Mouse (Mus musculus) testis, adult 2 months (tissue): ENCODE measurements around the gene Gpr1. TPM values are rescaled to one million over a fixed set of nuclear protein-coding genes. Genes with fewer than 3 reads are reported as not detected.

Experiments used
- H3K27ac ChIP-seq: fragments of 200-500 bp; 2 replicates; pipeline ENCODE4 v1.5.1; 2012; ENCODE audit warnings: low read depth, low read length; ENCODE audit not compliant: control insufficient read depth, insufficient read depth
- H3K27me3 ChIP-seq: fragments of 200-500 bp; 2 replicates; pipeline ENCODE4 v1.6.1; 2012; ENCODE audit warnings: mild to moderate bottlenecking, low read length, moderate library complexity; ENCODE audit not compliant: control insufficient read depth, insufficient read depth
- H3K36me3 ChIP-seq: fragments of 200-500 bp; 2 replicates; pipeline ENCODE4 v1.6.1; 2012; ENCODE audit warnings: mild to moderate bottlenecking, low read length; ENCODE audit not compliant: control insufficient read depth, insufficient read depth
- H3K4me1 ChIP-seq: fragments of 200-500 bp; 2 replicates; pipeline ENCODE4 v1.6.1; 2012; ENCODE audit warnings: low read length; ENCODE audit not compliant: control insufficient read depth, insufficient read depth
- H3K4me3 ChIP-seq: fragments of 200-500 bp; 2 replicates; pipeline ENCODE4 v1.5.1; 2012; ENCODE audit warnings: low read depth, mild to moderate bottlenecking, low read length, moderate library complexity, mixed read lengths; ENCODE audit not compliant: control insufficient read depth
- CTCF ChIP-seq: fragments of 200-500 bp; IDR thresholded peaks from 2 replicates; pipeline ENCODE4 v1.5.1; 2012; ENCODE audit warnings: low read depth, mild to moderate bottlenecking, inconsistent platforms, low read length, moderate library complexity; ENCODE audit not compliant: control insufficient read depth, insufficient read depth, insufficient replicate concordance
- POLR2A ChIP-seq: fragments of 200-500 bp; IDR thresholded peaks from 2 replicates; pipeline ENCODE4 v1.6.1; 2012; ENCODE audit warnings: low read depth, mild to moderate bottlenecking, inconsistent platforms, low read length, moderate library complexity; ENCODE audit not compliant: control insufficient read depth
- polyA plus RNA-seq: library from polyadenylated mRNA; depleted of rRNA; stranded (reverse); fragments of >200 nt; gene quantifications from 2 replicates; pipeline ENCODE4 v1.2.3, GENCODE M21; 2012

Gene Gpr1
- polyA plus RNA-seq, 1 experiment, result 0.15 TPM

DNA sequence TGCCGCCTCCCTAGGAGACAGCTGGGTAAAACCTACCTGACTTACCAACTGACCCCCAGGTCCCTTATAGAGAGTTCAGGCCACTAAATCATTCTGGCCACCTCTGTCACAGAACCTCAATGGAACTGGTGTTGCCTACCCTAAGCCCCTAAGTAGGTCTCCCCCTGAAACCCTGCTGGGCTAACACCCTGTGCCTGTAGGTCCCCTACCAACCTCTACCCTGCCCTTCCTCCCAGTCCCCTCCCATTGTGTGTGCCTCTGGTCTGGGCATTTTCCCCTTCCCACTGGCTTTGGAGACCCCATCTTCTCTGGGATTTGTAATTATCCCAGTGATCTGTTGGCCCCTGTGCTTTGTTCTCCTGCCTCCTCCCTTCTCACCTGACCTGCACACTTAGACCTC is 10.9 kb downstream of the Gpr1 start:
- peaks cover 3% of the 10 kb centered on the region for H3K4me1 ChIP-seq
- H3K36me3 ChIP-seq, result no peaks in the 10 kb centered on the region
- TF ChIP-seq CTCF (no peak), POLR2A (no peak)
- no peak overlapping the region for H3K4me3 ChIP-seq
- no peak overlapping the region for H3K27ac ChIP-seq
- no peaks in the 10 kb centered on the region for H3K27me3 ChIP-seq

DNA sequence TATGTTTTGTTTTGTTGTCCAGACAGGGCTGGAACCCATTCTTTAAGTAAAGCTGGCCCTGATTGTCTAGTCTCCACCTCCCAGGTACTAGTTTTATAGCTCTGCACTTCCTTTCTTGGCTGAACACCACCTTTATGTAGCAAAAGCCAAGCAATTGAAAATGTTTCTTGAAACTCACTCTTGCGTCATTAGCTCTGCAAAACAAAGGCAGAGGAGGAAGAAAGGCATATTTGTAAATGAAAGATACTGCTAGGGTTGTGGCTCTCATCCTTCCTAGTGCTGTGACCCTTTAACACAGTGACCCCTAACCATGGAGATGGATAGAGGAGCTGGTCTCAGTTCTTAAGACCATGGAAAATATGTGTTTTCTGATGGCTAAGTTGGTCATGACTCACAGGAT is 12.7 kb downstream of the Gpr1 start:
- no peak overlapping the region for H3K27ac ChIP-seq

DNA sequence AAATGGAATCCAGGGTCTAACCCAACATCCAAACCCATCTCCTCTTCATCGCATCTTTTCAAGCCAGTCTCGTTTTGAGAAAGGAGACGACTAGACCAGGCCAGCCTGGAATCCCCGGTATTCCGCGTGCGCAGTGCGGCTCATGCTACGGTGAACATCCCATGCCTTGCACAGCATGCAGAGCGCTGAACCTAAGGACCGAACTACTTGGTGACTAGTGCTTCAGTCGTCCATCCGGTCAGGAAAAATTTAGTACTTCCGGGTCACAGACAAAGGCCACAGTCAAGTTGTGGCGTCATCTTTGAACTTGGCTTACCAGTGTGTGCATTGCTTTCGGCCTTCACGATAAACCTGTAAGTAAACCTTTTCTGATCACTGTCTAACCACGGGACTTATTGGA is 14.0 kb downstream of the Gpr1 start:
- peaks cover 3% of the 10 kb centered on the region for H3K4me1 ChIP-seq
- no peak overlapping the region for H3K27ac ChIP-seq
- TF ChIP-seq CTCF (no peak), POLR2A (no peak)
- no peaks in the 10 kb centered on the region for H3K27me3 ChIP-seq
- H3K36me3 ChIP-seq, result no peaks in the 10 kb centered on the region
- H3K4me3 ChIP-seq, result peak overlapping the region; percentile 82

More for the DNA sequence above, 12.7 kb downstream of the Gpr1 start:
- H3K27me3 ChIP-seq, result no peaks in the 10 kb centered on the region
- no peak for TF ChIP-seq POLR2A
- peaks cover 3% of the 10 kb centered on the region for H3K4me1 ChIP-seq
- no peaks in the 10 kb centered on the region for H3K36me3 ChIP-seq
- H3K4me3 ChIP-seq, result no peak overlapping the region

GRCm38 (mm10) chr1:63199387-63199786 is 15.0 kb downstream of the Gpr1 start:
- Histone ChIP-seq H3K27ac (no peak overlapping the region), H3K4me1 (peaks cover 3% of the 10 kb centered on the region), H3K4me3 (no peak overlapping the region), H3K27me3 (no peaks in the 10 kb centered on the region), H3K36me3 (no peaks in the 10 kb centered on the region)
- no peak for TF ChIP-seq POLR2A

GRCm38 (mm10) chr1:63195848-63196512 is 18.4 kb downstream of the Gpr1 start:
- Histone ChIP-seq H3K27me3 (no peaks in the 10 kb centered on the region), H3K4me3 (no peak overlapping the region), H3K36me3 (no peaks in the 10 kb centered on the region), H3K27ac (no peak overlapping the region), H3K4me1 (no peaks in the 10 kb centered on the region; the same call in 1 of the 2 replicates)
- TF ChIP-seq POLR2A (no peak), CTCF (no peak)

- Histone ChIP-seq H3K27ac (no peak overlapping the region), H3K36me3 (no peaks in the 10 kb centered on the region), H3K27me3 (no peaks in the 10 kb centered on the region), H3K4me3 (no peak overlapping the region), H3K4me1 (no peaks in the 10 kb centered on the region)
- TF ChIP-seq POLR2A (no peak), CTCF (no peak)
Observed at GRCm38 (mm10) chr1:63192306-63193065, 21.9 kb downstream of the Gpr1 start.

- no peak for TF ChIP-seq CTCF
- no peak for TF ChIP-seq POLR2A
- no peak overlapping the region for H3K4me3 ChIP-seq
- no peaks in the 10 kb centered on the region for H3K4me1 ChIP-seq
Observed at GRCm38 (mm10) chr1:63190851-63191250, 23.5 kb downstream of the Gpr1 start.

More at GRCm38 (mm10) chr1:63190851-63191250, 23.5 kb downstream of the Gpr1 start:
- no peak overlapping the region for H3K27ac ChIP-seq
- no peaks in the 10 kb centered on the region for H3K27me3 ChIP-seq
- no peaks in the 10 kb centered on the region for H3K36me3 ChIP-seq
